Comparison of ENCODE assay signal across 7 mouse cellular contexts in genomic region chr1:41917807-41918206, GRCm38 (mm10).
DNase-seq lines count a peak whose midpoint lies in the region; ATAC-seq and TF ChIP-seq lines count a peak whose summit lies in the region.
"Not testable (repeated sequence)": the region's sequence is repeated elsewhere in the genome, so short reads cannot be mapped to it uniquely, and the experiment has no call there.

No protein-coding gene starts in this region.

- H3K27ac ChIP-seq in embryonic facial prominence, embryonic 11.5 days (replicated peaks; ENCODE audit: low read depth, low read length); embryonic facial prominence, embryonic 15.5 days (replicated peaks); kidney, postnatal 0 days; midbrain, embryonic 12.5 days (replicated peaks); neural tube, embryonic 13.5 days (replicated peaks): not testable (repeated sequence)
- H3K27ac ChIP-seq in forebrain, embryonic 13.5 days: peak overlapping the region; percentile 68
- peak overlapping the region; percentile 9; the same call in 1 of the 2 replicates for H3K27ac ChIP-seq in hindbrain, embryonic 10.5 days

- H3K36me3 ChIP-seq in embryonic facial prominence, embryonic 11.5 days (replicated peaks; ENCODE audit: control insufficient read depth, insufficient read depth, low read depth, low read length); embryonic facial prominence, embryonic 15.5 days; forebrain, embryonic 13.5 days (ENCODE audit: poor library complexity, severe bottlenecking); hindbrain, embryonic 10.5 days; kidney, postnatal 0 days (ENCODE audit: insufficient read depth, low read length); midbrain, embryonic 12.5 days; neural tube, embryonic 13.5 days: not testable (repeated sequence)

- H3K9ac ChIP-seq in embryonic facial prominence, embryonic 11.5 days (replicated peaks; ENCODE audit: low read length); embryonic facial prominence, embryonic 15.5 days; forebrain, embryonic 13.5 days; kidney, postnatal 0 days (ENCODE audit: low read depth, low read length); midbrain, embryonic 12.5 days (replicated peaks); neural tube, embryonic 13.5 days: not testable (repeated sequence)

- not testable (repeated sequence) for H3K4me2 ChIP-seq in embryonic facial prominence, embryonic 11.5 days (ENCODE audit: low read depth, low read length); embryonic facial prominence, embryonic 15.5 days (replicated peaks); kidney, postnatal 0 days (ENCODE audit: low read length); midbrain, embryonic 12.5 days (replicated peaks); neural tube, embryonic 13.5 days
- H3K4me2 ChIP-seq in forebrain, embryonic 13.5 days: 0 out of 2 replicates have a peak overlapping the region, but pooled peaks have one; percentile 38

- H3K4me3 ChIP-seq in embryonic facial prominence, embryonic 11.5 days (ENCODE audit: low read depth, low read length); embryonic facial prominence, embryonic 15.5 days (replicated peaks); forebrain, embryonic 13.5 days; hindbrain, embryonic 10.5 days; kidney, postnatal 0 days (replicated peaks; ENCODE audit: low read depth, low read length); midbrain, embryonic 12.5 days; neural tube, embryonic 13.5 days: not testable (repeated sequence)

- not testable (repeated sequence) for H3K4me1 ChIP-seq in embryonic facial prominence, embryonic 11.5 days (ENCODE audit: control insufficient read depth, insufficient read depth, low read length); embryonic facial prominence, embryonic 15.5 days; hindbrain, embryonic 10.5 days (replicated peaks); kidney, postnatal 0 days (replicated peaks; ENCODE audit: insufficient read depth, low read length); neural tube, embryonic 13.5 days (replicated peaks)
- peaks cover 33% of the 10 kb centered on the region for H3K4me1 ChIP-seq in forebrain, embryonic 13.5 days
- peaks cover 27% of the 10 kb centered on the region for H3K4me1 ChIP-seq in midbrain, embryonic 12.5 days

- DNase-seq in embryonic facial prominence, embryonic 11.5 days (ENCODE audit: low spot score); hindbrain, embryonic 10.5 days (ENCODE audit: low spot score); kidney, postnatal 0 days (ENCODE audit: low spot score): not testable (repeated sequence)

- WGBS in embryonic facial prominence, embryonic 11.5 days: 73% methylated on average over 5 of the region's 5 CpGs
- 79% methylated on average over 5 of the region's 5 CpGs for whole genome bisulfite sequencing in embryonic facial prominence, embryonic 15.5 days
- WGBS in forebrain, embryonic 13.5 days: 41% methylated on average over 5 of the region's 5 CpGs
- 84% methylated on average over 5 of the region's 5 CpGs for WGBS in hindbrain, embryonic 10.5 days
- 83% methylated on average over 5 of the region's 5 CpGs for WGBS in kidney, postnatal 0 days
- WGBS in midbrain, embryonic 12.5 days: 78% methylated on average over 5 of the region's 5 CpGs
- WGBS in neural tube, embryonic 13.5 days: 76% methylated on average over 5 of the region's 5 CpGs

- H3K27me3 ChIP-seq in embryonic facial prominence, embryonic 11.5 days (ENCODE audit: control insufficient read depth, insufficient read depth, low read length); embryonic facial prominence, embryonic 15.5 days; forebrain, embryonic 13.5 days; hindbrain, embryonic 10.5 days (ENCODE audit: insufficient read depth, poor library complexity, severe bottlenecking); kidney, postnatal 0 days (ENCODE audit: insufficient read depth, low read length); midbrain, embryonic 12.5 days; neural tube, embryonic 13.5 days: not testable (repeated sequence)

- not testable (repeated sequence) for H3K9me3 ChIP-seq in embryonic facial prominence, embryonic 11.5 days (replicated peaks; ENCODE audit: control insufficient read depth, low read length); embryonic facial prominence, embryonic 15.5 days (replicated peaks); forebrain, embryonic 13.5 days (replicated peaks); hindbrain, embryonic 10.5 days; kidney, postnatal 0 days (replicated peaks; ENCODE audit: low read length); midbrain, embryonic 12.5 days; neural tube, embryonic 13.5 days

- not testable (repeated sequence) for TF ChIP-seq CTCF in kidney, postnatal 0 days (IDR thresholded peaks at IDR 0.05; ENCODE audit: low read depth)

- ATAC-seq in embryonic facial prominence, embryonic 11.5 days (replicated peaks; ENCODE audit: insufficient number of reproducible peaks, low FRiP score, low TSS enrichment, low read depth): peak; percentile 72; the same call in 1 of the 2 replicates
- ATAC-seq in embryonic facial prominence, embryonic 15.5 days (ENCODE audit: insufficient number of reproducible peaks, low FRiP score, low TSS enrichment, low read depth): 0 out of 2 replicates have a peak, but pooled peaks have one; percentile 75
- ATAC-seq in forebrain, embryonic 13.5 days: peak; percentile 70
- peak; percentile 75; the same call in 1 of the 2 replicates for ATAC-seq in kidney, postnatal 0 days (replicated peaks; ENCODE audit: low FRiP score, low read depth)
- ATAC-seq in midbrain, embryonic 12.5 days (ENCODE audit: low FRiP score, low read depth): peak; percentile 69
- 0 out of 2 replicates have a peak, but pooled peaks have one; percentile 32 for ATAC-seq in neural tube, embryonic 13.5 days (ENCODE audit: low read depth)
